Mouse (Mus musculus) testis, postnatal 14 days (tissue): ENCODE results near the gene Mgmt.

ENCODE experiments used
- DNase-seq: peaks from one replicate; pipeline ENCODE4 v3.0.0; 2021; ENCODE audit warnings: low spot score

Mgmt gene

GRCm38 (mm10) chr7:137002431-137002830 is 108.0 kb downstream of the Mgmt start:
- no peak for DNase-seq

DNA sequence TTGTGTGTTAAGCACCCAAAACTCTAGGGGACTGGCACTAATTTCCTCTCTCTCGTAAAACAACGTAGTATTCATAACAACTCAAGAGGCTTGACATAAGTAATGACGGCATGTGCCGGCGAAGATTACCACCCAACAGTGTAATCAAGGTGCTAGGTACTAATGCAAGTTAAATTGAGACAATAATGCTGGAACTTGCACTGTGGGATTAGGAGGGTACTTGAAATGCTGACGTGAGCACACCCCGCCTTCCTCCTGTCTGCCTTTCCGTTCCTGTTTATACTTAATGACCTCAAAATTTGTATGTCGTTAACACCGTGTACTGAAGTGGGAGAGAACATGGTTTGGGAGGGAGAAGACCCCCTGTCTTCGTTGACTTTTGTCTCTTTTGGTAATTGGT is 110.9 kb downstream of the Mgmt start:
- DNase-seq: no peak

GRCm38 (mm10) chr7:137008321-137008720 is 113.9 kb downstream of the Mgmt start:
- DNase-seq: no peak

GRCm38 (mm10) chr7:137009732-137010275 is 115.4 kb downstream of the Mgmt start:
- no peak for DNase-seq

DNA sequence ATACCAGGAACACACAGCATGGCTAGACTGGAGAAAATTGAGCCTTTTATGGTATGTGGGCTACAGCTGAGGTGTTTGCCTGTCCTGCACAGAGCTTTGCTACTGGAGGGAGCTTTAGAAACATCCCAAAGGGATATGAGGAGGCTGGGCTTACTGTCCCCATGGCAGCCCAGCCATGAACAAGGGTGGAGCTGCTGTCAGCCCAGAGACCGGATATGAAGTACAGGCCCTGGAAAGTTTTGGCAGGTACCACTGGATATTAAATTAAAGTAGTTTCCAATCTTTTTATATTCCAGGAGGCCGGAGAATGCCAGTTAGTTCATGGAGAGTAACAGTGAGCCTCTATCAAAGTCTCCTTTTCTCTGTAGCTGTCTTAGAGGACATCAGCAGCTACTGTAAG is 116.0 kb downstream of the Mgmt start:
- DNase-seq: no peak

GRCm38 (mm10) chr7:137012687-137013086 is 118.3 kb downstream of the Mgmt start:
- DNase-seq: no peak

DNA sequence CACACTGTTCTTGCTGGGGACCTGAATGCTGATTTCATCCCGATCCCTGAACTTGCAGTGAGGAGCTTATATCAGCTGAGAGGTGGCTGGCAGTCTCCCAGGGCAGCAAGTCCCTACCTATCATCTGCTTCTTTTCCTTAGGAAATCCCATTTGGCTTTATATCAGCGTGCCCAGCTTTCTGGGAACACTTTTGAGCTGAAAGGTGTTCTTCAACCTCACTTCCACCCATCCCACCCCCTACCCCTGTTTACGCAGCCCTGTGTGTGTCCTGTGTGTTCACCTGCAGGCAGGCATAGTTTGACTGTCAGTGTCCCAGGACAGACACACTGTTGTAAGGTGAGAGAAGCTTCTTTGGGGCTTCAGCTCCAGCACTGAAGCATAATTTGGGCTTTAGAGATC is 119.0 kb downstream of the Mgmt start:
- DNase-seq: no peak

GRCm38 (mm10) chr7:137018614-137019013 is 124.2 kb downstream of the Mgmt start:
- no peak for DNase-seq

DNA sequence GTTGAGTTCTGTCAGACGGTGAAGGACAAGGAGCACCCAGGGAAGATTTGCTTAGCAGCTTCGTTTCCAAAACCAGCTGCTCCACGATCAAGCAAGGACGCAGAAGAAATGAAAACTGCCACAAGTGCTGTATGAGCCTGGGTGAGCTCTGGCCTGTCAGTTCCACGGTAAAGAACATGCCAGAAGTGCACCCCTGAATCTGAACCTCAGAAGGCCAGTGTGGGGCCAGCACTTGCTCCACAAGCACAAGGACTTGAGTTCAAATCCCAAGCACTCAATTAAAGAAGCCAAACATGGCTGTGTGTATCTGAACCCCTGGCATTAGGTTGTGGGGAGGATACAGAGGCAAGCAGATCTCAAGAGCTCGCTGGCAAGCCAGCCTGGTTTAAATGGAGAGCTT is 125.8 kb downstream of the Mgmt start:
- DNase-seq: no peak

DNA sequence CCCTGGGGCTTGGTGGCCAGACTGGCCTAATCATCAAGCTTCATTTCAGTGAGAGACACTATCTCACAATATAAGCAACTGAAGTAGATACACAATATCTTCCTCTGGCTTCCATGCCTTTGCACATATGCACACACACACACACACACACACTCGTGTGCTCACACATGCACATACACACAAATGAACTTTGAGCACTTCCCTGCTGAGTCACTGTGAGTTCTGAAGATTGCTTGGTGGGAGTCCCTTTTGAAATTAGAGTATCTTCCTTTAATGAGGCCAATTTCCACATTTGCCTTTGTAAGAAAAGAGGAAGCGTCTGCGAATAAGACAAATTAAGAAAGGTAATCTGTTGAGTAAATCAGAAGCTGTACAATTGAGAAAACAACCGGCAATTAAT is 136.4 kb downstream of the Mgmt start:
- no peak for DNase-seq

DNA sequence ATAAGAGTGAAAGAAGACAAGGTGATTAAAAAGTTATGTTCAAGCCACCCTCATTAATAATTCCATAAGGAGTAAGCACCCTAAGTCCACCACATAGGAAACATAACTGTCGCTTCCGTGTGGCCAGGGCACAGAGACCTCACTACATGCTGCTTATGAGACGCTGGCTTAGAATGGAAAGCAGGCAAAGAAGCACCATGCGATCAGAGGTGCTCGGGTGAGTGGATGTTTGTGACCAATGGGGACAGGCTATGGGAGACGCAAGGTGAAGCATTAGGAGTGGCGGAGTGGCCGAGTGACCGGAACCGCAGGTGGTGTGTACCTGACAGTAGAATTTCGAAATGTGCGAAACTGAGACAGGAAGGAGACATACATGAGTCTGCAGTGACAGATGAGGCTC is 138.8 kb downstream of the Mgmt start:
- no peak for DNase-seq

DNA sequence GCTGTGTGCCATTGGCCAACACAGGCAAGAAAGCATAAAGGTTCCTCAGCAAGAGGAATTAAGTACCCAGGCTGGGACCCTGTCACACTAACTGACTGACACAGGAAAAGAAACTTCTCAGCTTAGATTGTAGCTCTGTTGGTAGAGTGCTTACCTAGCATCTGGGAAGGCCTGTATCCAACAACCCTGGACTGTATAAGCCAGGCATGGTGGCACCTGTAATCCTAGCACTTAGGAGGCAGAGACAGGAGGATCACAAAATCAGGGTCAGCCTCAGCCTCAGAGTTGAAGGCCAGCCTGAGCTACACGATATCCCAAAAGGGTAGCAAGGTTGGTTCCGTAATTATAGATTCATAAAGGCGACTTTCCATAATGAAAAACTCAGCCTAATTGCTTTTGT is 140.6 kb downstream of the Mgmt start:
- no peak for DNase-seq

GRCm38 (mm10) chr7:137035916-137036315 is 141.5 kb downstream of the Mgmt start:
- DNase-seq: no peak

DNA sequence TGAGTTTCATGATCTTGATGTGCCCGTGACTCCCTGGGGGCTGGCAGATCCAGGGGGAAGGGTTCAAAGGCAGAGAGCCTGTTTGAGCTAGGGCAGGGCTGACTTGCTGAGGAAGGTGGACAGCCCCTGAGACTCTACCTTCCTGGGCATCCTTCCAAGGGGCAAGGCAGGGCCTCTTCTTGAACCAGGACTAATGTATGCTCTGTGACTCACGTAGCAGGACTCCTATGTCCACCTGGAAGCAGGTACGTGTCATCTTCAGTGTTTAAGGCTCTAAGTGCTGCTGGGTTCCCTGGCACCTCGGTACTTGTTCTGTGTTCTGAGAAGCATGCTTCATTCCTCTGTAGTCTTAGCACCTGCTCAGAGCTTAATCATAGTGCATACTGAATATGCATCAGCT is 143.1 kb downstream of the Mgmt start:
- no peak for DNase-seq

- DNase-seq: no peak
These were observed 143.5 kb downstream of the Mgmt start for GRCm38 (mm10) chr7:137037872-137038271.

DNA sequence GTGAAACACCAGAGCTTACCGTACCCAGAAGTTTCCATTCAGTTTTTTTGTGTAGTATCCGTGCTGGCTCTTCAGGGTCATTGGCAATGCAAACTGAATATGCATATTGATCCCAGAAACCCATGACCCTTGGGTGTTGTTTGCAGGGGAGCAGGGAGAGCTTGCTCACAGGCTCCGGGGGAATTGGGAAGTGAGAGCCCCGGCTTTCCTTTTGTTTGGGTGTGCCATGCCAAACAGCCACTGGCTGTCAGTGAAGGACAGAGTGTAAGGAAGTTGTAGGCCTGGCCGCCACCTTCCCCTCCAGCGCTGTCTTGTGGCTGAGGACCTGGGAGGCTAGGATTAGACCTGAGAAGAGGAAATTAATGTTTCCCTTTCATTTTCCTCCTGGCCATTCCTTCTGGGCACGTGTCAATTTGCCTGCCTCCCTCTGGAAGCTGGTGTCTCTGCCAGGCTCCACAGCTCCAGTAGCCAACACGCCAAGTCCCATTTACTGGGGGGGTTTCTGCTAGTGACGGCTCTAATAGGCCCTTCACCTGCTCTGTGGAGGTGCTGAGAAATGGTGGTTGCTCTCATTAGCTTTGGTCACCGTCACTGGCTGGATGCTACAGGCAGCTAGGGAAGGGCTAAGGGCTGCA is 144.0 kb downstream of the Mgmt start:
- DNase-seq: no peak

DNA sequence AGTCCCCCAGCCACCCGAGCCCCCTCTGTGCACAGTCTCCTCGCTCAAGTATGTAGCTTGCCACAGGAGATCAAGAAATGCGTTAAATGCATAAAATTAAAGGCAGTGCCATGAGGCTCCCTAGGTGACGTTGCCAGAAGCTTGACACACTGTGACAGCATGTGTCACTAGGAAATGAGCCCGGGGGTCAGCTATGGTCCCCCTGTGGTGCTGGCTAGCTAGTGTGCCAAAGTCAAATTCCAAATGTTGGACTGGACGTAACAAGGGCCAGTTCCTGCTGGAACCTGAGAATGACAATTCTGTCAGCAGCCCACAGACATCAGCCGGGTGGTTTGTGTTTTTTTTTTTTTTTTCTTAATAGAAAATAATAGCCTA is 144.5 kb downstream of the Mgmt start:
- DNase-seq: no peak

DNA sequence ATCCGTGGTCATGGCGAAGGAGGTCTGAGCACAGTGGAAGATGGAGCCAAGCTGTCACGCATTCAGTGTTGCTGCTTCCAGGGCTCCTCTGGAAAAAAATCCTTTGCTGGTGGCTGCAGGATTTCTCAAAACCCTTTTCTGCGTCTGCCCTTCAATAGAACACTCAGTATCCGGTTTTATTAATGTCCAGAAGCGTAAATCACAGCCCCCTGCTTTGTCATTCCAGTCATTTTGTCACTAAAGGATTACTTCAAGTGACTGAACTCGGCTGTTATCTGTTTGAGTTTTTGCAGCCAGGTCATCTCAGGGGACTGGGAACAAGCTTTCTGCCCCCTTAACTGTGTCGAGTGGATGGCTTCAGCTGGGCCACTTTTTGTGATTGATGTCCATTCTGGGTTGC is 146.2 kb downstream of the Mgmt start:
- no peak for DNase-seq

DNA sequence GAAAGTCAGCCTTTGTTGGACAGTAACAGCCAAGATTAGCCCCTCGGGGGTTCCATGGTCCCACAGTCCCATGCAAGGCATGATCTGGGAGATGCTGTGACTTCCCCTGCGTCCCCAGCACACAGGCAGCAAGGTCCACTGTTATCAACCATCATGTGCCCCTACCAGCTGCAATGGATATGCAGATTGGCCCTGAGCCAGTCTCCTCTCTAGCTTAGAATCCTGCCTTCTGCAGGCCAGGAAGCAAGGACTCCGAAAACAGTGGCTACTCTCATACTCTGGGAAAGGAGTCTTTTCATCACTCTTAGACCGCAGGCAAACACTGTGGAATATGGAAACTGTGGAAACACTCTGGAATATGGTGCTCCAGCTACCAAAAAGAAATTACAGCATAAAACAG is 152.5 kb downstream of the Mgmt start:
- DNase-seq: no peak

DNA sequence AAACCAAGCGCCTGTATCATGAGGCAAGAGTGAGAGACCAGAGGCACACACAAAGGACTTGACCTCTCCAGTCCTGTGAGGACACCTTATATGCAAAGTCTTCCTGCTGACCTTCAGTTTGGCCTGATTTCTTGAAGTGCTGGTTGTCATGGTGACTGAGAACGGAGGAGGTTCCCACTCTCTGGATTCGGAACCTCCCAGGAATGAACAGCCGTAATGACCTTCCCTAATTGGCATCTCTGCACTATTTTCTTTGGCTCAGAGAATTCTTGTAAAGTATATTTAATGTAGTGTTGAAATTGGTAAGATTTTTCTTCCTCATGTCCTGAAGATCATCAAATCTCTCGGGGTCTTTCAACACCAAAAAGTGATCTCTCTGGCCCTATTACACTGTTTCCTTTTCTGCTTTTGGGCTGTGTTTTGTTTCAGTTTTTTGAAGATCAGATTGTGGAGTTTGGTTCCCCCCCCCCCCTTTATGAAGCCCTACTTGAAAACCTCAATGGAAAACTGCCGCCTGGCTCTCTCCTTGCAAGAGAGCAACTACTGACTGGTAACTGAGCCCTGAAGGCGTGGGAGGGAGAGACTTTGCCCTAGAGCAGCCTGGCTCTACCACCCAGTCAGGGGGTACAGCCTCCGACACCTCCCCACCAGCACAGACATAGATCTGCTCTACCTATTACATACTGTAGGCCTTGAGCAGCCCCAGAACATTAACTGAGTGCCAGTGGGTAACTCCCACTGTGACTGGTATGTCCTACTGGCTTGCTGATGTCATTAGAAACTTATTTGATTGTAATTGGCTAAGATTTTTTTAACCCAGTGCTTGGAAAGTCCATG is 153.9 kb downstream of the Mgmt start:
- DNase-seq: no peak

GRCm38 (mm10) chr7:137054343-137054742 is 159.9 kb downstream of the Mgmt start:
- no peak for DNase-seq

DNA sequence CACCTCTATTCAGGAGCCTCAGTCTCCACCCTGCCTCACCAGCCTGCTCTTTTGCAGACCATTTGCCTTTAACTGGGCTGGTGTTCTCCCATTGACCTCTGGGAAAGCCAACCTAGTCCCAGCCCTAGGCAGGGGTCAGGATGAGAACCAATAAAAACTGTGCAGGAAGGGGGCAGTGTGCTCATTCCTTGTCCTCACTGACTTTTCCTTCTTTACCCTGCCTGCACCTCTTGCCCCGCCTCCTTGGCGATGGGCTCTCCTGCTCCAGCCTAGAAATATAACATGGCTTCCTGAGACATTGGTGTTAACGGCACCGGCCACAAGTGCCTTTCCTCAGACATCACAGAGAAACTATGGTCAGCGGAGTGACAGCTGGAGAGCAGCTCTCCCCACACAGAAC is 161.7 kb downstream of the Mgmt start:
- DNase-seq: no peak

GRCm38 (mm10) chr7:137060488-137060887 is 166.1 kb downstream of the Mgmt start:
- no peak for DNase-seq

- no peak for DNase-seq
These were observed 166.7 kb downstream of the Mgmt start for GRCm38 (mm10) chr7:137061109-137061508.
